Mouse (Mus musculus) embryo, embryonic 10 days (tissue): ENCODE results near the gene Cyp3a41b.
"Not testable (repeated sequence)": the region's sequence is repeated elsewhere in the genome, so short reads cannot be mapped to it uniquely, and the experiment has no call there.

Experiments used
- DNase-seq: peaks from one replicate; pipeline ENCODE4 v3.0.0-alpha.2; 2015; ENCODE audit warnings: low spot score

The Cyp3a41b gene

DNA sequence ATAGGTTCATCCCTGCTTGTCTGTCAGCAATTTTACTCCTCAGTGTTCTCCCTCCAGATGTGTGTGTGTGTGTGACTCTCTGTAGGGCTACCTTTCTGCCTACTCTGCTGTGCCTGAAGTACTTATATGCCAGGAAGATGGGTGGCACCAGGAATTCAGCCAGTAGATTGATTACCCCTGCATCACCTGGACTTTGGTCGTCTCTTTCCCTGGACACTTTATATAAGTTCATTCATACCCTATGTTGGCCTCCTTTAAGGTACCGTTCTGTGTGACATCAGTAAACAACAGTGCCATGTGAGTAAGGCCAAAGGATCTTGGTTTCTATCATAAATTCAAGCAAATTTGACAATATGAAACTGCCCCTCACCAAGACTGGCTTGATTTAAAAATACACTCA, at the start of gene Cyp3a41b:
TSS of gene Cyp3a41b (minus strand) at position 101 of the 400 bp plus-strand sequence.
- not testable (repeated sequence) for DNase-seq

DNA sequence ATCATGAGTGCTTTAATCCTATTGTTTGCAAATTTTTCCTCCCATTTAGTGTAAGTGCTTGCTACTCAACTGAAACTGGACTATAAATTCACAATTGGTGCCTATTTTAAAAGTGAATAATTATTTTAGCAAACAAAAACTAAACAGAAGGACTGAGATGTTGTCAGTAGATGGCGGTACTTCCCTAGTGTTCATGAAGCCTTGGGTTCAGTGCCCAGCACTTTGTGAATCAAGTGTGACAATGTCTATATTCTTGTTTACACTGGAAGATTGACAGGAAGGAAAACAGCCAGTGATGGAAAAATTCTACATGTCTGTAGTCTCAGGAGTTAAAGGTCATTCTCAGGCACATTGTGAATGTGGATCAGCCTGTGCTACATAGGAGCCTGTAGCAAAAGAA, 47.8 kb upstream of the Cyp3a41b start:
- DNase-seq: not testable (repeated sequence)

- DNase-seq: not testable (repeated sequence)
Measured at GRCm38 (mm10) chr5:145604891-145605290, 20.4 kb upstream of the Cyp3a41b start.

- not testable (repeated sequence) for DNase-seq
Measured at GRCm38 (mm10) chr5:145597851-145598250, 13.3 kb upstream of the Cyp3a41b start.

- DNase-seq: not testable (repeated sequence)
Measured at GRCm38 (mm10) chr5:145577321-145577720, 7.2 kb downstream of the Cyp3a41b start.

DNA sequence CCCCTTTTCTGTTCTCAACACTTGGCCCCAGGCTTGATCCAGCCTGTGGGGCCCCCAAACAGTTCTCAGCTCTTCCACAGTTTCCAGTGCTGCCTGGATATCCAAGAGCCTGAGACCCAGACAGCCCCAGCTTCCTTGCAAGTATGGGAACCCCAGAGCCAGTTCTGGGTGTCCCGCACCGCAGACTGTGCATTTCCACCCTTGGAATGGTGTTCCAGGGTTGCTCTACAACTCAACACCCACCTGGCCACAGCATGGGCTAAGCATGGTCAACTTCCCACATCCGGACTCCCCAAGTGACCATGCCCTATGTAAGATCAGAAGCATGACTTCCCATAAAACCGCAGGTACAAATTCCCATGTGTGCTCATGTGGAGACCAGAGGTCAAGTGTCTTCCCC, 8.9 kb downstream of the Cyp3a41b start:
- not testable (repeated sequence) for DNase-seq

DNA sequence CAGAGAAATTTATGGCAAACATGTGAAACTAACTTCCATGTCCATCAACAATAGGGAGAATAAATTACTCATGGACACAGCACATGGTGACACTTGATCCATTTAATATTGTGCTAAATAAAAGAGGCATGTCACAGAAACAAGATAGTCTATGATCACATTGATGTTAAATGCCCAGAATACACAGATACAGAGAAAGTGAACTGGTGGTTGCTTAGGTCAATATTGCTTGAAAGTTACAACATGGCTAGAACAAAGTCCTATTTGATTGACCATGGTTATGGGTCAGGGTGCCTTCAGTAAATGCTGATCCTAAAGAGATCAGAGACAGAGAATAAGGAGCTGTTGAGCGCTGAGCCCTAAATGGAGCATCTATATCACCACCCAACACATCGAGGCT, 12.6 kb downstream of the Cyp3a41b start:
- not testable (repeated sequence) for DNase-seq
